Mouse (Mus musculus) kidney, adult 2 months (tissue): ENCODE results near the gene Pnmal2.

Experiments
- CTCF ChIP-seq: fragments of 200-500 bp; conservative IDR thresholded peaks from 2 replicates; pipeline ENCODE4 v1.5.1; 2011; ENCODE audit warnings: low read depth, mild to moderate bottlenecking, control low read depth, low read length, moderate library complexity, mixed read lengths; ENCODE audit not compliant: insufficient read depth, insufficient read length
- POLR2A ChIP-seq: fragments of 200-500 bp; IDR thresholded peaks from one replicate; pipeline ENCODE4 v1.6.1; 2011; ENCODE audit warnings: low read depth, low read length, control low read depth

- TF ChIP-seq POLR2A = no peak
- TF ChIP-seq CTCF = no peak
Observed at GRCm38 (mm10) chr7:16991681-16992450, 47.4 kb downstream of the Pnmal2 start.
